Mouse (Mus musculus): ENCODE results near the gene Fam213a.

DNA sequence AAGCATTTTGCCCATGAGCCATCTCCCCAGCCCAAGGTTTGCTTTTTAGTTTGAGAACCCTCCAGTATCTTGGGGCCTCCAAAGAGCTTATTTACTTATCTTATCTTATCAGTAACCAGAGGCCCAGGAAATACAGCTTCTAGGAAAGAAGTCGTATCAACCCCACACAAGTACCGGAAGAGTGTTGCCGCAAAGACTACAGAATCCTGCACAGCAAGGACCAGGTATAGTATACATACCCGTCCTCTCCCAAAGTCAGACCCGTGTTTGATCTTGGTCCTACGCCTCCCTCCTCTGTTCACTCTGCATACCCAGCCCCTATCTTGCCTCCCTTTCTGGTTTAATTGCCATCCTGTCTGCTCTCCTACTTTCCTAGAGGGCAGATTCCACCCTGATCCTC is 21.1 kb downstream of the Fam213a start:
- TF ChIP-seq CTCF (IDR thresholded peaks at IDR 0.05; ENCODE audit: borderline replicate concordance, insufficient read depth, low read depth, low read length) (no peak), POLR2A (IDR thresholded peaks at IDR 0.05; ENCODE audit: borderline replicate concordance, insufficient read depth, low read length) (no peak)
